In genomic region chr15:83432231-83433031, GRCm38 (mm10) we compare ENCODE assay signal across 8 mouse cellular contexts. TPM values are rescaled to one million over a fixed set of nuclear protein-coding genes. Genes with fewer than 3 reads are reported as not detected.
DNase-seq lines count a peak whose midpoint lies in the region; ATAC-seq and TF ChIP-seq lines count a peak whose summit lies in the region.

No protein-coding gene starts in this region.

- DNase-seq in left cerebral cortex, adult 2 months (ENCODE audit: extremely low spot score in 1 of 2, low spot score in 2 of 2) = no peak
- no peak for DNase-seq in left cerebral cortex, adult 11 months (ENCODE audit: low spot score)
- DNase-seq in hindbrain, postnatal 0 days (ENCODE audit: low spot score) = no peak
- DNase-seq in liver, embryonic 13.5 days = peak; percentile 70
- peak; percentile 49 to 72 for DNase-seq in spleen, postnatal 4 days (ENCODE audit: low spot score in 2 of 2)
- no peak for DNase-seq in urinary bladder, adult 2 months (ENCODE audit: low spot score)
- DNase-seq in right cerebral cortex, postnatal 10 days (ENCODE audit: low spot score in 2 of 2) = no peak

- H3K9ac ChIP-seq in hindbrain, postnatal 0 days (replicated peaks; ENCODE audit: low read length) = no peak overlapping the region
- H3K9ac ChIP-seq in liver, embryonic 13.5 days = peak overlapping the region; percentile 74

- H3K4me2 ChIP-seq in hindbrain, postnatal 0 days (ENCODE audit: low read depth, low read length) = no peak overlapping the region
- H3K4me2 ChIP-seq in liver, embryonic 13.5 days = peak overlapping the region; percentile 70

- TF ChIP-seq POLR2A in embryonic fibroblast, embryonic 13.5 days (IDR thresholded peaks at IDR 0.05; ENCODE audit: low read depth, low read length) = no peak

- no peaks in the 10 kb centered on the region for H3K36me3 ChIP-seq in hindbrain, postnatal 0 days (ENCODE audit: insufficient read depth, low read length)
- H3K36me3 ChIP-seq in liver, embryonic 13.5 days = no peaks in the 10 kb centered on the region

- TF ChIP-seq CTCF in left cerebral cortex, adult 2 months (IDR thresholded peaks at IDR 0.05) = no peak
- TF ChIP-seq CTCF in embryonic fibroblast, embryonic 13.5 days (IDR thresholded peaks at IDR 0.05; ENCODE audit: borderline replicate concordance, insufficient read depth, low read length) = no peak
- no peak for TF ChIP-seq CTCF in hindbrain, postnatal 0 days (IDR thresholded peaks at IDR 0.05; ENCODE audit: low read depth)

- intact Hi-C loops in left cerebral cortex, adult 2 months (cut with DNase I) = no loop called here

- ATAC-seq in hindbrain, postnatal 0 days = no peak
- peak; percentile 90 for ATAC-seq in liver, embryonic 13.5 days (ENCODE audit: low read depth)

- peaks cover 25% of the 10 kb centered on the region for H3K4me1 ChIP-seq in embryonic fibroblast, embryonic 13.5 days (ENCODE audit: control insufficient read depth, insufficient read depth, low read length)
- no peaks in the 10 kb centered on the region for H3K4me1 ChIP-seq in hindbrain, postnatal 0 days (ENCODE audit: insufficient read depth, low read length)
- peaks cover 86% of the 10 kb centered on the region for H3K4me1 ChIP-seq in liver, embryonic 13.5 days (replicated peaks)

- 62% methylated on average over 15 of the region's 15 CpGs for whole genome bisulfite sequencing in hindbrain, postnatal 0 days
- WGBS in liver, embryonic 13.5 days (ENCODE audit: insufficient replicate concordance) = 7% methylated on average over 15 of the region's 15 CpGs

- H3K4me3 ChIP-seq in left cerebral cortex, adult 2 months = 0 out of 2 replicates have a peak overlapping the region, but pooled peaks have one; percentile 14
- H3K4me3 ChIP-seq in embryonic fibroblast, embryonic 13.5 days (ENCODE audit: insufficient read depth, low read length) = 0 out of 2 replicates have a peak overlapping the region, but pooled peaks have one; percentile 6
- H3K4me3 ChIP-seq in hindbrain, postnatal 0 days (ENCODE audit: low read length) = no peak overlapping the region
- peak overlapping the region; percentile 63 for H3K4me3 ChIP-seq in liver, embryonic 13.5 days (replicated peaks)

- no peaks in the 10 kb centered on the region for H3K9me3 ChIP-seq in hindbrain, postnatal 0 days (ENCODE audit: low read length)
- H3K9me3 ChIP-seq in liver, embryonic 13.5 days (replicated peaks) = no peaks in the 10 kb centered on the region

- H3K27ac ChIP-seq in left cerebral cortex, adult 2 months = peak overlapping the region; percentile 29; the same call in 1 of the 2 replicates
- peak overlapping the region; percentile 79 for H3K27ac ChIP-seq in embryonic fibroblast, embryonic 13.5 days (ENCODE audit: insufficient read depth, low read length)
- H3K27ac ChIP-seq in hindbrain, postnatal 0 days = peak overlapping the region; percentile 36; the same call in 1 of the 2 replicates
- peak overlapping the region; percentile 92 for H3K27ac ChIP-seq in liver, embryonic 13.5 days

- H3K27me3 ChIP-seq in hindbrain, postnatal 0 days (ENCODE audit: insufficient read depth, low read length) = no peaks in the 10 kb centered on the region
- no peaks in the 10 kb centered on the region for H3K27me3 ChIP-seq in liver, embryonic 13.5 days

RNA-seq across cellular contexts. Expression of gene Pacsin2, which starts 32.0 kb away (rescaled TPM):
- 100 to 1,000 TPM in 1 of 2 experiments, 10 to 100 TPM in 1; 97.4 to 102 TPM for total RNA-seq in left cerebral cortex, adult 2 months (2021)
- polyA plus RNA-seq in embryonic fibroblast, embryonic 13.5 days (2011; ENCODE audit: insufficient read length, low read depth, missing spikeins) = 62.0 and 75.6 TPM in 2 replicates
- total RNA-seq in hindbrain, postnatal 0 days (2014; rRNA removed) = 18.7 and 19.5 TPM in 2 replicates
- 19.3 and 20.0 TPM in 2 replicates for polyA plus RNA-seq in hindbrain, postnatal 0 days (2015; fragmentation: Nextera tagmentation; extraction: Ambion mirVana)
- 45.0 and 58.2 TPM in 2 replicates for polyA plus RNA-seq in liver, embryonic 13.5 days (2015; fragmentation: Nextera tagmentation; extraction: Ambion mirVana)
- polyA plus RNA-seq in urinary bladder, adult 2 months (2012; rRNA removed) = 71.5 and 88.1 TPM in 2 replicates

Comparison
In these comparisons a context has a peak if more than half of its experiments do, and no peak if none do; other contexts are left out.
1. DNase-seq: peak in liver, embryonic 13.5 days (single experiment) and spleen, postnatal 4 days (2 of 2); none in left cerebral cortex, adult 2 months (0 of 2), left cerebral cortex, adult 11 months (single experiment), hindbrain, postnatal 0 days (single experiment), urinary bladder, adult 2 months (single experiment) and right cerebral cortex, postnatal 10 days (0 of 2).
2. H3K27ac ChIP-seq: peak in every context shown above with its lines; median percentile 92 in liver, embryonic 13.5 days; 79 in embryonic fibroblast, embryonic 13.5 days; 36 in hindbrain, postnatal 0 days; 29 in left cerebral cortex, adult 2 months.